Mouse (Mus musculus): Measurements from ENCODE around the gene Gm45713.
A peak's percentile ranks its signal among the peaks of the same experiment; 100 is the strongest.
"Not testable (repeated sequence)": the region's sequence is repeated elsewhere in the genome, so short reads cannot be mapped to it uniquely, and the experiment has no call there.

Gm45713 gene

GRCm38 (mm10) chr7:45139904-45140723, 4.1 kb upstream of the Gm45713 start:
- no peak for DNase-seq

GRCm38 (mm10) chr7:45138403-45138802, 2.4 kb upstream of the Gm45713 start:
- no peak for DNase-seq

GRCm38 (mm10) chr7:45137171-45138006, 1.4 kb upstream of the Gm45713 start:
- no peak for DNase-seq

- no peak for DNase-seq
These were observed 661 bp downstream of the Gm45713 start for GRCm38 (mm10) chr7:45135370-45135769.

- peak in 1 of 2 experiments; percentile 57 for DNase-seq
These were observed 1.4 kb downstream of the Gm45713 start for GRCm38 (mm10) chr7:45134544-45135026.

- DNase-seq = no peak
These were observed 2.4 kb downstream of the Gm45713 start for GRCm38 (mm10) chr7:45133446-45134159.

- no peak for DNase-seq
These were observed 4.2 kb downstream of the Gm45713 start for GRCm38 (mm10) chr7:45131850-45132249.

GRCm38 (mm10) chr7:45129776-45130512, 6.1 kb downstream of the Gm45713 start:
- DNase-seq = no peak

- DNase-seq = no peak
These were observed 6.7 kb downstream of the Gm45713 start for GRCm38 (mm10) chr7:45129318-45129717.

- peak; percentile 99 for DNase-seq
These were observed 7.3 kb downstream of the Gm45713 start, which contains the start of gene Rpl13a for GRCm38 (mm10) chr7:45128624-45129246. Gene Rpl13a, minus strand, starts transcription at chr7:45128761.

GRCm38 (mm10) chr7:45127700-45128224, 8.3 kb downstream of the Gm45713 start:
- no peak for DNase-seq

- no peak for DNase-seq
These were observed 9.0 kb downstream of the Gm45713 start for GRCm38 (mm10) chr7:45126844-45127699.

- no peak for DNase-seq
These were observed 9.7 kb downstream of the Gm45713 start for GRCm38 (mm10) chr7:45126147-45126843.

- DNase-seq = not testable (repeated sequence)
These were observed 10.4 kb downstream of the Gm45713 start for GRCm38 (mm10) chr7:45125649-45126048.

GRCm38 (mm10) chr7:45125144-45125600, 10.9 kb downstream of the Gm45713 start:
- DNase-seq = no peak

GRCm38 (mm10) chr7:45124224-45125143, 11.5 kb downstream of the Gm45713 start, which contains the start of gene Rps11:
Gene Rps11, minus strand, starts transcription at chr7:45124439.
- peak; percentile 99 to 100 for DNase-seq

- no peak for DNase-seq
These were observed 12.9 kb downstream of the Gm45713 start for GRCm38 (mm10) chr7:45123186-45123570.

- no peak for DNase-seq
These were observed 13.4 kb downstream of the Gm45713 start for GRCm38 (mm10) chr7:45122561-45123185.
